Mouse (Mus musculus): ENCODE results near the gene Mpp6. TPM values are rescaled to one million over a fixed set of nuclear protein-coding genes. Genes with fewer than 3 reads are reported as not detected.

Gene Mpp6
- polyA plus RNA-seq, 1 experiment from 2014 or later: 61.2 TPM

- no peak for ATAC-seq
- no peak overlapping the region for H3K4me2 ChIP-seq (ENCODE audit: low read length)
- no peak overlapping the region for H3K9ac ChIP-seq (ENCODE audit: low read length)
- H3K36me3 ChIP-seq (ENCODE audit: control insufficient read depth, insufficient read depth, low read length): peaks cover 7% of the 10 kb centered on the region; the same call in 1 of the 2 replicates
- H3K9me3 ChIP-seq (replicated peaks; ENCODE audit: control insufficient read depth, low read length): no peaks in the 10 kb centered on the region
- H3K4me1 ChIP-seq (ENCODE audit: control insufficient read depth, insufficient read depth, low read length): no peaks in the 10 kb centered on the region
- no peaks in the 10 kb centered on the region for H3K27me3 ChIP-seq (replicated peaks; ENCODE audit: control insufficient read depth, insufficient read depth, low read length)
- WGBS: 89% methylated on average over 4 of the region's 4 CpGs
- no peak overlapping the region for H3K27ac ChIP-seq (ENCODE audit: low read depth, low read length)
- no peak for DNase-seq (ENCODE audit: low spot score)
- H3K4me3 ChIP-seq (ENCODE audit: low read depth, low read length): no peak overlapping the region
Observed at GRCm38 (mm10) chr6:50168821-50169220, 58.8 kb downstream of the Mpp6 start.

- Histone ChIP-seq H3K9me3 (replicated peaks; ENCODE audit: control insufficient read depth, low read length) (no peaks in the 10 kb centered on the region), H3K27ac (ENCODE audit: low read depth, low read length) (no peak overlapping the region), H3K4me3 (ENCODE audit: low read depth, low read length) (no peak overlapping the region), H3K36me3 (ENCODE audit: control insufficient read depth, insufficient read depth, low read length) (peaks cover 6% of the 10 kb centered on the region), H3K9ac (ENCODE audit: low read length) (no peak overlapping the region), H3K4me2 (ENCODE audit: low read length) (no peak overlapping the region), H3K27me3 (replicated peaks; ENCODE audit: control insufficient read depth, insufficient read depth, low read length) (no peaks in the 10 kb centered on the region), H3K4me1 (ENCODE audit: control insufficient read depth, insufficient read depth, low read length) (no peaks in the 10 kb centered on the region)
- DNase-seq (ENCODE audit: low spot score) (no peak), ATAC-seq (no peak)
Observed at GRCm38 (mm10) chr6:50169771-50170170, 59.7 kb downstream of the Mpp6 start.

GRCm38 (mm10) chr6:50175736-50176135 lies 65.7 kb downstream of the Mpp6 start:
- ATAC-seq: no peak
- Histone ChIP-seq H3K27me3 (replicated peaks; ENCODE audit: control insufficient read depth, insufficient read depth, low read length) (no peaks in the 10 kb centered on the region), H3K4me3 (ENCODE audit: low read depth, low read length) (no peak overlapping the region), H3K4me2 (ENCODE audit: low read length) (no peak overlapping the region), H3K9ac (ENCODE audit: low read length) (no peak overlapping the region), H3K27ac (ENCODE audit: low read depth, low read length) (no peak overlapping the region), H3K9me3 (replicated peaks; ENCODE audit: control insufficient read depth, low read length) (no peaks in the 10 kb centered on the region), H3K4me1 (ENCODE audit: control insufficient read depth, insufficient read depth, low read length) (no peaks in the 10 kb centered on the region), H3K36me3 (ENCODE audit: control insufficient read depth, insufficient read depth, low read length) (peaks cover 6% of the 10 kb centered on the region)
- DNase-seq (ENCODE audit: low spot score): no peak
- 84% methylated on average over 1 of the region's 1 CpGs for WGBS

GRCm38 (mm10) chr6:50180189-50180588 lies 70.1 kb downstream of the Mpp6 start:
- 84% methylated on average over 4 of the region's 4 CpGs for WGBS

DNA sequence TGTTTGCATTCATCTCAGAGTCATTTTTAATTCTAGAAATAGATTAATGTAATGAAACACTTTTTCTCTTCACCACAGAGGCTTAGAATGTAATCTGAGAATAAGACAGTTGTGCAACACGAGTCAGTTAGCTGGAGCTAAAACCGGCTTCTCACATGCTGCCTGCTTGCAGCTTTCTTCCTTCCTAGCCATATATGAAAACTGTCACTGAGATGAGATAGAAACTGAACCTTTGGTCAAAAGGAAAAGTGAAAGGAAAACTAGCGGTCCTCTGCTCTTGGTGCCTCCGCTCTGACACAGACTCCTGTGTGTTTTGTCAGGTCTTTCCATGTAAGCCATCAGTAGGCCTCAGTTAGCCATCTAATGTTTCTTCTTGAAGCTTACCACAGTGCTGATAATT lies 77.9 kb downstream of the Mpp6 start:
- WGBS: 90% methylated on average over 4 of the region's 4 CpGs
- no peak for ATAC-seq

More at GRCm38 (mm10) chr6:50180189-50180588, 70.1 kb downstream of the Mpp6 start:
- no peak overlapping the region for H3K4me3 ChIP-seq (ENCODE audit: low read depth, low read length)
- H3K4me1 ChIP-seq (ENCODE audit: control insufficient read depth, insufficient read depth, low read length): no peaks in the 10 kb centered on the region
- DNase-seq (ENCODE audit: low spot score) (peak; percentile 42), ATAC-seq (no peak)
- no peak overlapping the region for H3K4me2 ChIP-seq (ENCODE audit: low read length)
- H3K27ac ChIP-seq (ENCODE audit: low read depth, low read length): no peak overlapping the region
- peaks cover 11% of the 10 kb centered on the region; the same call in 1 of the 2 replicates for H3K36me3 ChIP-seq (ENCODE audit: control insufficient read depth, insufficient read depth, low read length)
- H3K27me3 ChIP-seq (replicated peaks; ENCODE audit: control insufficient read depth, insufficient read depth, low read length): no peaks in the 10 kb centered on the region
- no peaks in the 10 kb centered on the region for H3K9me3 ChIP-seq (replicated peaks; ENCODE audit: control insufficient read depth, low read length)
- H3K9ac ChIP-seq (ENCODE audit: low read length): no peak overlapping the region

DNA sequence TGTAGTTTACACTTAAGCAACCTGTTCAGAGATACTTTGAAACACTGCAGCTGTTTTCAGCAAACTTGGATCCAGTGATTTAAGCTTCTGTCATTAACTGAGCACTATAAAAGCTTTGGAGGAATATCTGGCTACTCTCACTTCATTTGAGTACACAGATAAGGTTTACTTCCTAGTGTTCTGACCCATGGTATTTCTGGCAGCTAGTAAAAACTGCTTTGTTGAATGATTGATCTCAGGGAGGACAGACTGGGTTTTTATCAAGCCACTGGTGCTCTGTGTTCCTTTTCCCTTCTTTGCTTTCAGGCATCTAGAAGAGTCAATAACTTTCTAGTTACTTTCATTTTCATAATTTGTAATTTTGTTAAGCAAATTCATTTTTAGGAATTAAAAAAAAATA lies 79.3 kb downstream of the Mpp6 start:
- Histone ChIP-seq H3K27me3 (replicated peaks; ENCODE audit: control insufficient read depth, insufficient read depth, low read length) (no peaks in the 10 kb centered on the region), H3K4me1 (ENCODE audit: control insufficient read depth, insufficient read depth, low read length) (no peaks in the 10 kb centered on the region), H3K4me3 (ENCODE audit: low read depth, low read length) (no peak overlapping the region), H3K27ac (ENCODE audit: low read depth, low read length) (no peak overlapping the region), H3K4me2 (ENCODE audit: low read length) (no peak overlapping the region), H3K36me3 (ENCODE audit: control insufficient read depth, insufficient read depth, low read length) (peaks cover 7% of the 10 kb centered on the region; the same call in 1 of the 2 replicates), H3K9ac (ENCODE audit: low read length) (no peak overlapping the region), H3K9me3 (replicated peaks; ENCODE audit: control insufficient read depth, low read length) (no peaks in the 10 kb centered on the region)
- DNase-seq (ENCODE audit: low spot score) (no peak), ATAC-seq (no peak)

More for the DNA sequence above, 77.9 kb downstream of the Mpp6 start:
- Histone ChIP-seq H3K27ac (ENCODE audit: low read depth, low read length) (no peak overlapping the region), H3K27me3 (replicated peaks; ENCODE audit: control insufficient read depth, insufficient read depth, low read length) (no peaks in the 10 kb centered on the region), H3K36me3 (ENCODE audit: control insufficient read depth, insufficient read depth, low read length) (peaks cover 12% of the 10 kb centered on the region; the same call in 1 of the 2 replicates), H3K4me2 (ENCODE audit: low read length) (no peak overlapping the region), H3K4me3 (ENCODE audit: low read depth, low read length) (no peak overlapping the region), H3K9ac (ENCODE audit: low read length) (no peak overlapping the region), H3K9me3 (replicated peaks; ENCODE audit: control insufficient read depth, low read length) (no peaks in the 10 kb centered on the region), H3K4me1 (ENCODE audit: control insufficient read depth, insufficient read depth, low read length) (no peaks in the 10 kb centered on the region)
- DNase-seq (ENCODE audit: low spot score): no peak

DNA sequence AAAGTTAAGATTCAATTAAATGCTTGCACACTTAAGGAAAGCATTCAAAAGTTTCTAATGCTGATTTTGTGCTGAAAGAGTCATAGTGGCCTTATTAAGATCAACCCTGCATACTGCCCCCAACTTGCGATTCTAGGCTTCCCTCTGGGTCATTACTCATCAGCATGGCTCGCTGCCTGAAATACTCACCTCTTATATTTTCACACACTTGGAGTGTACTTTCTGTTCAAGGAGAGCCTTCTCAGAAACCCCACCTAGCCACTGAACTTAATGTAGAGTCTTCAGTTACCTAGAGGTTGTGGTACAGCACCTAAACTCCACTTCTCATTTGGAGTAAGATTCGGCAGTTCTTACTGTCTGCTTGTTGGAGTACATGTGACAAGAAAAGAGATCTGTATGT lies 81.6 kb downstream of the Mpp6 start:
- no peaks in the 10 kb centered on the region for H3K9me3 ChIP-seq (replicated peaks; ENCODE audit: control insufficient read depth, low read length)
- 94% methylated on average over 3 of the region's 3 CpGs for WGBS
- DNase-seq (ENCODE audit: low spot score): no peak
- H3K9ac ChIP-seq (ENCODE audit: low read length): no peak overlapping the region
- 0 out of 2 replicates have a peak, but pooled peaks cover 6% of the 10 kb centered on the region for H3K36me3 ChIP-seq (ENCODE audit: control insufficient read depth, insufficient read depth, low read length)
- H3K27ac ChIP-seq (ENCODE audit: low read depth, low read length): no peak overlapping the region
- ATAC-seq: no peak
- H3K4me3 ChIP-seq (ENCODE audit: low read depth, low read length): no peak overlapping the region
- H3K27me3 ChIP-seq (replicated peaks; ENCODE audit: control insufficient read depth, insufficient read depth, low read length): no peaks in the 10 kb centered on the region
- no peaks in the 10 kb centered on the region for H3K4me1 ChIP-seq (ENCODE audit: control insufficient read depth, insufficient read depth, low read length)
- no peak overlapping the region for H3K4me2 ChIP-seq (ENCODE audit: low read length)

DNA sequence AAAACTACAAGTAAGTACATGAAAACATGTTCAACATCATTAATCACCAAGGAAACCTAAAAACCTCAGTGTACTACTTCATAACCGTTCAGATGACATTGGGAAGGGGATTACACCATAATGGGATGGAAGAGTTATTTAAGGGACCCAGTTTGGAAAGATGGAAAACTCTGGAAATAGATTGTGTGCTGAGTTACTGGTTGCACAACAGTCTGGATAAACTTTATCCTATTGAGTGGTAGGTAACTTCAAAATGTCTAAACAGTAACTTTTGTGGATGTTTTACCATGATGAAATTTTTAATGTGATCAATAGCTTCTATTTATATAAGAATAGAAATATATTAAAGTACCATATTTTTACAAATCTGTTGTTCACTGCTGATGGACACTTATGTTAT lies 82.1 kb downstream of the Mpp6 start:
- Histone ChIP-seq H3K27ac (ENCODE audit: low read depth, low read length) (no peak overlapping the region), H3K4me1 (ENCODE audit: control insufficient read depth, insufficient read depth, low read length) (no peaks in the 10 kb centered on the region), H3K36me3 (ENCODE audit: control insufficient read depth, insufficient read depth, low read length) (peaks cover 8% of the 10 kb centered on the region; the same call in 1 of the 2 replicates), H3K4me2 (ENCODE audit: low read length) (no peak overlapping the region), H3K9ac (ENCODE audit: low read length) (no peak overlapping the region), H3K4me3 (ENCODE audit: low read depth, low read length) (no peak overlapping the region), H3K27me3 (replicated peaks; ENCODE audit: control insufficient read depth, insufficient read depth, low read length) (no peaks in the 10 kb centered on the region), H3K9me3 (replicated peaks; ENCODE audit: control insufficient read depth, low read length) (no peaks in the 10 kb centered on the region)
- WGBS: 81% methylated on average over 1 of the region's 1 CpGs
- no peak for ATAC-seq
- DNase-seq (ENCODE audit: low spot score): no peak

GRCm38 (mm10) chr6:50192822-50193221 lies 82.8 kb downstream of the Mpp6 start:
- no peaks in the 10 kb centered on the region for H3K9me3 ChIP-seq (replicated peaks; ENCODE audit: control insufficient read depth, low read length)
- peaks cover 12% of the 10 kb centered on the region; the same call in 1 of the 2 replicates for H3K36me3 ChIP-seq (ENCODE audit: control insufficient read depth, insufficient read depth, low read length)
- ATAC-seq (no peak), DNase-seq (ENCODE audit: low spot score) (no peak)
- no peak overlapping the region for H3K27ac ChIP-seq (ENCODE audit: low read depth, low read length)
- 90% methylated on average over 3 of the region's 3 CpGs for WGBS
- H3K4me1 ChIP-seq (ENCODE audit: control insufficient read depth, insufficient read depth, low read length): no peaks in the 10 kb centered on the region
- no peak overlapping the region for H3K4me2 ChIP-seq (ENCODE audit: low read length)
- no peak overlapping the region for H3K4me3 ChIP-seq (ENCODE audit: low read depth, low read length)
- no peaks in the 10 kb centered on the region for H3K27me3 ChIP-seq (replicated peaks; ENCODE audit: control insufficient read depth, insufficient read depth, low read length)
- no peak overlapping the region for H3K9ac ChIP-seq (ENCODE audit: low read length)
